ENCODE assay signal across 32 mouse cellular contexts in genomic region chr3:147121826-147122225, GRCm38 (mm10).
"Had no signal": no experiment of that assay in that cellular context is flagged by ENCODE, and none has a peak within 500 bp of the region (broad histone marks: within the 10 kb centered on the region; RNA-seq: fewer than 3 reads in every experiment).

No protein-coding gene starts in this region.

- H3K27me3 ChIP-seq: limb, embryonic 12.5 days; limb, embryonic 13.5 days; limb, embryonic 15.5 days; liver, embryonic 12.5 days; liver, embryonic 13.5 days; liver, embryonic 15.5 days; lung, embryonic 15.5 days; megakaryocyte, embryonic 14.5 days; midbrain, embryonic 12.5 days; midbrain, embryonic 13.5 days; neural tube, embryonic 12.5 days; neural tube, embryonic 13.5 days had no signal

- H3K27ac ChIP-seq: limb, embryonic 10.5 days; limb, embryonic 12.5 days; limb, embryonic 13.5 days; limb, embryonic 15.5 days; liver, embryonic 12.5 days; liver, embryonic 13.5 days; liver, embryonic 14.5 days; liver, embryonic 15.5 days; lung, embryonic 15.5 days; macrophage; midbrain, embryonic 10.5 days; midbrain, embryonic 12.5 days; midbrain, embryonic 13.5 days; neural tube, embryonic 12.5 days; neural tube, embryonic 13.5 days had no signal

- H3K9ac ChIP-seq: limb, embryonic 12.5 days; limb, embryonic 13.5 days; limb, embryonic 15.5 days; liver, embryonic 12.5 days; liver, embryonic 13.5 days; liver, embryonic 14.5 days; liver, embryonic 15.5 days; liver, postnatal 0 days; lung, embryonic 14.5 days; lung, embryonic 15.5 days; midbrain, embryonic 12.5 days; midbrain, embryonic 13.5 days; neural tube, embryonic 12.5 days; neural tube, embryonic 13.5 days had no signal

- H3K9me3 ChIP-seq: limb, embryonic 10.5 days; limb, embryonic 12.5 days; limb, embryonic 13.5 days; limb, embryonic 15.5 days; liver, embryonic 12.5 days; liver, embryonic 13.5 days; liver, embryonic 15.5 days; lung, embryonic 15.5 days; midbrain, embryonic 10.5 days; midbrain, embryonic 12.5 days; midbrain, embryonic 13.5 days; neural tube, embryonic 12.5 days; neural tube, embryonic 13.5 days had no signal

- H3K4me2 ChIP-seq: limb, embryonic 12.5 days; limb, embryonic 13.5 days; limb, embryonic 15.5 days; liver, embryonic 11.5 days; liver, embryonic 12.5 days; liver, embryonic 13.5 days; liver, embryonic 15.5 days; lung, embryonic 14.5 days; lung, embryonic 15.5 days; midbrain, embryonic 11.5 days; midbrain, embryonic 12.5 days; midbrain, embryonic 13.5 days; neural tube, embryonic 12.5 days; neural tube, embryonic 13.5 days had no signal

- H3K4me1 ChIP-seq: limb, embryonic 15.5 days; liver, embryonic 12.5 days; liver, embryonic 13.5 days; liver, embryonic 15.5 days; lung, embryonic 15.5 days; megakaryocyte, embryonic 14.5 days; midbrain, embryonic 10.5 days; midbrain, embryonic 12.5 days; midbrain, embryonic 13.5 days; neural tube, embryonic 13.5 days had no signal

- H3K36me3 ChIP-seq: limb, embryonic 10.5 days; limb, embryonic 12.5 days; limb, embryonic 13.5 days; limb, embryonic 15.5 days; liver, embryonic 12.5 days; liver, embryonic 13.5 days; liver, embryonic 15.5 days; lung, embryonic 15.5 days; midbrain, embryonic 10.5 days; midbrain, embryonic 12.5 days; midbrain, embryonic 13.5 days; neural tube, embryonic 12.5 days; neural tube, embryonic 13.5 days had no signal

- ATAC-seq: liver, embryonic 12.5 days; liver, postnatal 0 days; lung, postnatal 0 days; midbrain, embryonic 13.5 days; midbrain, embryonic 16.5 days had no signal

- H3K4me3 ChIP-seq: limb, embryonic 10.5 days; limb, embryonic 12.5 days; limb, embryonic 13.5 days; limb, embryonic 15.5 days; liver, embryonic 12.5 days; liver, embryonic 13.5 days; liver, embryonic 15.5 days; lung, embryonic 15.5 days; megakaryocyte, embryonic 14.5 days; midbrain, embryonic 10.5 days; midbrain, embryonic 12.5 days; midbrain, embryonic 13.5 days; myocyte; neural tube, embryonic 12.5 days; neural tube, embryonic 13.5 days had no signal

- DNase-seq: left cerebral cortex, postnatal 4 days; liver; liver, embryonic 13.5 days; liver, postnatal 0 days; lung, adult 18-20 months; lung, adult 2 months; lung, embryonic 14.5 days; lung, postnatal 10 days; lung, postnatal 14 days; lung, postnatal 36 days; lung, postnatal 4 days; midbrain, embryonic 14.5 days had no signal
